Mouse (Mus musculus) heart, embryonic 15.5 days (tissue): ENCODE measurements around the gene Zfp93. TPM values are rescaled to one million over a fixed set of nuclear protein-coding genes. Genes with fewer than 3 reads are reported as not detected.
"Not testable (repeated sequence)": the region's sequence is repeated elsewhere in the genome, so short reads cannot be mapped to it uniquely, and the experiment has no call there.

Experiments
- ATAC-seq: fragments of 200-750 bp; cut with Nextera tagmentation; replicated peaks from 2 replicates; pipeline ENCODE4 v1.8.0; 2017; ENCODE audit warnings: low read depth, moderate TSS enrichment; ENCODE audit not compliant: insufficient number of reproducible peaks, insufficient read depth, low FRiP score
- H3K27ac ChIP-seq: fragments of 300-500 bp; sonication (generic); 2 replicates; pipeline ENCODE4 v1.5.1; 2015; ENCODE audit warnings: mild to moderate bottlenecking, inconsistent platforms
- H3K27me3 ChIP-seq: fragments of 300-500 bp; sonication (generic); 2 replicates; pipeline ENCODE4 v1.6.1; 2015; ENCODE audit warnings: inconsistent platforms
- H3K36me3 ChIP-seq: fragments of 300-500 bp; sonication (generic); 2 replicates; pipeline ENCODE4 v1.6.1; 2015; ENCODE audit warnings: mild to moderate bottlenecking, inconsistent platforms
- H3K4me1 ChIP-seq: fragments of 300-500 bp; sonication (generic); replicated peaks from 2 replicates; pipeline ENCODE4 v1.6.1; 2015; ENCODE audit warnings: inconsistent platforms
- H3K4me2 ChIP-seq: fragments of 300-500 bp; sonication (generic); 2 replicates; pipeline ENCODE4 v1.6.1; 2015; ENCODE audit warnings: inconsistent platforms, mild to moderate bottlenecking, moderate library complexity
- H3K4me3 ChIP-seq: fragments of 300-500 bp; sonication (generic); 2 replicates; pipeline ENCODE4 v1.5.1; 2015; ENCODE audit warnings: mild to moderate bottlenecking, inconsistent platforms
- H3K9ac ChIP-seq: fragments of 300-500 bp; sonication (generic); 2 replicates; pipeline ENCODE4 v1.6.1; 2015; ENCODE audit warnings: mild to moderate bottlenecking, inconsistent platforms
- H3K9me3 ChIP-seq: fragments of 300-500 bp; sonication (generic); replicated peaks from 2 replicates; pipeline ENCODE4 v1.6.1; 2016; ENCODE audit warnings: inconsistent platforms
- WGBS: fragments of 180-500 bp; shearing (Covaris S2); methylation state at CpG from one replicate; pipeline ENCODE4 v1.1.7; 2015; ENCODE audit warnings: mixed read lengths; 5-methylcytosine and 5-hydroxymethylcytosine counted together
- polyA plus RNA-seq: library from polyadenylated mRNA; unstranded; fragments of >200 nt; fragmentation: Nextera tagmentation; extraction: Ambion mirVana; gene quantifications from 2 replicates; pipeline ENCODE4 v1.2.1, GENCODE M21; 2015

Gene Zfp93
- polyA plus RNA-seq, 1 experiment from 2014 or later = 5.4 TPM

DNA sequence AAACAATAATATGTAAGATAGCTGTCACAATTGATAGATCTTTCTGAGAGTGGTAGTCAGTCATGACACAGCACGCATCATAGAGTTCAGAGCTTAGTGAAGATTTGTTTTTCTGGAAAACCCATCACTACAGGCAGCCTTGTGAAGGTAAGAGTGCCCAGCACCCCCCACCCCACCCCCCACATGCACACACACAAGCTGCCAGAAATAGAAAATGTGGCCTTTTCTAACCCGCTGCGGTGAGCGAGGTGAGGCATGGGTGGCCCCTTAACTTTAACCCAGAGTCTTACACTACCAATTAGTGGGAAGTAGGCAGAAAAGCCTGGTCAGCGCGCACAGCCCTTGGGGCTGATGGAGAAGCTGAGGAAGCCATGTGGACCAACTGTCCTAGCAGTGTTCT, 971 bp downstream of the Zfp93 start:
- WGBS = 97% methylated on average over 6 of the region's 6 CpGs
- peaks cover 16% of the 10 kb centered on the region for H3K36me3 ChIP-seq
- no peaks in the 10 kb centered on the region for H3K27me3 ChIP-seq
- H3K9ac ChIP-seq = no peak overlapping the region
- H3K4me2 ChIP-seq = peak overlapping the region; percentile 23; the same call in 1 of the 2 replicates
- ATAC-seq = no peak
- peaks cover 11% of the 10 kb centered on the region for H3K4me1 ChIP-seq
- no peaks in the 10 kb centered on the region for H3K9me3 ChIP-seq
- no peak overlapping the region for H3K27ac ChIP-seq
- H3K4me3 ChIP-seq = no peak overlapping the region

DNA sequence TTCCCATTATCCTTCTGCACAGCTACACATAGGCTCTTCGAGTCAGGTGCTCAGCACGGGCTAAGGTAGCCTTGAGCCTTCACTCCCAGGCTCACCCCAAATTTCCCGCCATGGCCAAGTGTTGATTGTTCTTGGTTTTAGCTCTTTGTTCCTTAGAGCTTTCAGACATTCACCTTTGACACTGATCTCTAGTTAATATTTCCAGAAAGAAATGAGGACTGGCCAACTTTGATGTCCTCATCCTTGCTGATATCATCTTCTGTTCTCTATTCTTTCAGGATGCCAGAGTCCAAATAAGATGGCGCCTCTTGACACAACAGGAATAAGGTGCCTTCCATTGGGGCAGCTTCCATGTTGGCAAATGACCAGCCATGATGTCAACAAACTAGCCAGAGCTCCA, 4.2 kb downstream of the Zfp93 start:
- 93% methylated on average over 4 of the region's 4 CpGs for WGBS

DNA sequence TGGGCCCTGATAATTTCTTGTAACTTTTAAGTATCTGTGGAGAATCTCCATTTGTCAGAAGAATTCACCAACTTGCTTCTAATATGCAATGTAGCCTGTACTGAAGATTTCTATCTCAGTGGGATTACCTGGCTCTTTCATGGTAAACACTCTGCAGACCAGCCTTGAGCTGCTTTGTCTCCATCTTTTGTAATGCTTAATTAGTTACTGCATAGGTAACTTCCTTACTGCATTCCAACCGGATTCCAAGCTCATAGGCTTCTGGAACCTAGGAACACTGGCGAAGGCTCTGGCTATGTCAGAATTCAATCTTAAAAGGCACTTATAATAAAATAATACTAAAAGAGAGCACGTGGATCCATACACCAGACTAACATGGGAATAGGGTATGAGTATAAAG, 8.6 kb downstream of the Zfp93 start:
- not testable (repeated sequence) for H3K27me3 ChIP-seq, H3K4me2 ChIP-seq, H3K4me1 ChIP-seq, H3K4me3 ChIP-seq, H3K9ac ChIP-seq, H3K9me3 ChIP-seq, H3K27ac ChIP-seq, ATAC-seq
- H3K36me3 ChIP-seq = peaks cover 19% of the 10 kb centered on the region
- whole genome bisulfite sequencing = 80% methylated on average over 3 of the region's 3 CpGs

More for the DNA sequence above, 4.2 kb downstream of the Zfp93 start:
- no peak overlapping the region for H3K4me2 ChIP-seq
- peaks cover 19% of the 10 kb centered on the region for H3K36me3 ChIP-seq
- H3K27me3 ChIP-seq = no peaks in the 10 kb centered on the region
- no peak overlapping the region for H3K27ac ChIP-seq
- peaks cover 11% of the 10 kb centered on the region for H3K4me1 ChIP-seq
- H3K9ac ChIP-seq = no peak overlapping the region
- H3K4me3 ChIP-seq = no peak overlapping the region
- H3K9me3 ChIP-seq = no peaks in the 10 kb centered on the region
- ATAC-seq = no peak

DNA sequence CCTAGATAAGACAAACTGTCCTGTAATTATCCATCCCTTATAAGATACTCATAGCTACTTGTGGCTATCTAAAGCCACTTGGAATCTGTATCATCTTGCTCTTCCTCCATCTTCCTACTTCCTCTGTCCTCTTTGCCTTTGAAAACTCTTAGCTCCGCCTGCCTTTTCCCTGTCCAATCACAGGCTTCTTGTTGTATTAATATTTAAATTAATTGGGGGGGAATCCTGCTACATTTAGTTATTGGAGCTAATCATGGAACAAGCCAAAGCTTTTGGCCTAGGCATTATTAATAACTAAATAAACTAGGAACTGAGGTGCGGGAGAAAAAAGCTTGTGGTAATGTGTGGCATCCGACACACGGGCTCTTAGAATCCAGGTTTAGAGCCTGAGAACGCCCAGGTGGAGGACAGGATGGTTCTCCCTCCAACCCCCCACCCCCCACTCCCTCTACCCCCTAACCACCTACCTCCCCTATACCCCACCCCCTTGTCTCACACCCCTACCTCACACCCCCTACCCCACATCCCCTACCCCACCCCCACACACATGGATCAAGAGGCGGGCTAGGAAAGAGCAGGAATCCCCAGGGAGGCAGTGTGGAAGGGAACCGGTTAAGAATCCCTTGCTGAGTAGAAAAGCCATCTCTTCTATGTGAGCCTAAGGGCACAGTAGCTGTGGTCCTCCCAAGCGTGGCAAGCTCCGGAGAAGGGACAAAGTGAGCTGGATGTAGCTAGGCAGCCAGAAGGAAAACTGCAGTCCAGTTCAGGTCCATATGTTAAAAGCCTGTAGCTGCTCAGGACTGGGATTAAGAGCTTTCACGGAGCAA, 10.0 kb downstream of the Zfp93 start:
- Histone ChIP-seq H3K4me1 (no peaks in the 10 kb centered on the region), H3K27me3 (no peaks in the 10 kb centered on the region), H3K36me3 (peaks cover 8% of the 10 kb centered on the region; the same call in 1 of the 2 replicates), H3K27ac (no peak overlapping the region), H3K9me3 (no peaks in the 10 kb centered on the region), H3K9ac (no peak overlapping the region), H3K4me2 (no peak overlapping the region), H3K4me3 (no peak overlapping the region)
- 47% methylated on average over 10 of the region's 10 CpGs for WGBS
- ATAC-seq = no peak

DNA sequence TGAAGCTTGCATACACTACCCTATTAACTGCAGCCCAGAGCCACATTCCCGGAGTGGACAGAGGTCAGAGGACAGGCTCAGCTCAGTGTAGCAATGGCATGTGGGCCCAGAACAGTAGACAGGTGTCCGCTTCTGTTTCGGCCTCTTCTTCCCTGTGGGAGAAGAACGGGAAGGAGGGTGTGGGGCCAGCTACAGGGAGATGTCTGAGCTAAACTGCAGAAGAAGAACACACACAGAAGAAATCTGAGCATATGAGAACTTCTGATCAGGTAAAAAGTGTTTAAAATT, 10.6 kb downstream of the Zfp93 start:
- no peak overlapping the region for H3K27ac ChIP-seq
- no peak for ATAC-seq
- H3K4me2 ChIP-seq = no peak overlapping the region
- no peaks in the 10 kb centered on the region for H3K27me3 ChIP-seq
- H3K36me3 ChIP-seq = peaks cover 4% of the 10 kb centered on the region; the same call in 1 of the 2 replicates
- no peak overlapping the region for H3K9ac ChIP-seq
- no peaks in the 10 kb centered on the region for H3K9me3 ChIP-seq
- no peaks in the 10 kb centered on the region for H3K4me1 ChIP-seq
- WGBS = 65% methylated on average over 4 of the region's 4 CpGs
- no peak overlapping the region for H3K4me3 ChIP-seq

DNA sequence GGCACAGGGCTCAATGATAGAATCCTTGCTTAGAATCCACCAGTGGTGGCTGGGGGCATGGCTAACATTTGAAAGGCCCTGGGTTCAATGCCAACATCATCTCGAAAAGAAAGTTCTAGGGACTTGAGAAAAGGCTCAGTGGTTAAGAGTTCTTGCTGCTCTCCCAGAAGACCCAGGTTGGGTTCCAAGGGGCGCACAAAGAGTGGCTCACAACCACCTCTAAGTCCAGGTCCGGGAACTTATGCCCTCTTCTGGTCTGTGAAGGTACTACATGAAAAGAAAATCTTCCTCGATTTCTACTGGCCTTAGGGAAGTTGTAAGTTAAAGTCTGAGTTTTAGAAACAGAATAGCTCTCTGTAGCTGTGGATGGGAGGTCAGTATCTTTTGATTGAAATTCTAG, 15.9 kb downstream of the Zfp93 start:
- H3K4me3 ChIP-seq = no peak overlapping the region
- no peaks in the 10 kb centered on the region for H3K9me3 ChIP-seq
- H3K9ac ChIP-seq = no peak overlapping the region
- H3K27ac ChIP-seq = no peak overlapping the region
- WGBS = 49% methylated on average over 4 of the region's 4 CpGs
- H3K27me3 ChIP-seq = no peaks in the 10 kb centered on the region
- peaks cover 13% of the 10 kb centered on the region for H3K36me3 ChIP-seq
- ATAC-seq = no peak
- no peaks in the 10 kb centered on the region for H3K4me1 ChIP-seq
- no peak overlapping the region for H3K4me2 ChIP-seq

DNA sequence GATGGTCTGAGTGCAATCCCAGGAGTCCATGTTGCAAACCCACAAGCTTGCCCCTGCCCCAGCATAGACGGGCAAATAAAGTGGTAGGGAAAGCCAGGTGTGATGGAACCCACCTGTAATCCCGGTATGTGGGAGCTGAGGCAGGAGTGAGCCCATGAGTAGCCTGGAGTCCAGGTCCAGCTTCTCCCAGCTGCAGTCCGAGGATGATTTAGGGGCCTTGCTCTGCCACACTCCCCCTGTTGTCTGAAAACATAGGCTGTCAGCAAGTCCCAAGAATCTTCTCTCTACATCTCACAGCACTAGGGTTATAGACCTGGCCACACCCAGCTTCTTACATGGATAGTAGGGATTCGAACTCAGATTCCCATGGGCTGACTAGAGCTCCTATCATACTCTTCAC, 16.7 kb downstream of the Zfp93 start:
- peaks cover 21% of the 10 kb centered on the region for H3K36me3 ChIP-seq
- no peaks in the 10 kb centered on the region for H3K27me3 ChIP-seq
- H3K4me2 ChIP-seq = no peak overlapping the region
- H3K4me1 ChIP-seq = no peaks in the 10 kb centered on the region
- no peaks in the 10 kb centered on the region for H3K9me3 ChIP-seq
- no peak overlapping the region for H3K27ac ChIP-seq
- H3K4me3 ChIP-seq = no peak overlapping the region
- no peak for ATAC-seq
- 75% methylated on average over 4 of the region's 4 CpGs for WGBS
- H3K9ac ChIP-seq = no peak overlapping the region

DNA sequence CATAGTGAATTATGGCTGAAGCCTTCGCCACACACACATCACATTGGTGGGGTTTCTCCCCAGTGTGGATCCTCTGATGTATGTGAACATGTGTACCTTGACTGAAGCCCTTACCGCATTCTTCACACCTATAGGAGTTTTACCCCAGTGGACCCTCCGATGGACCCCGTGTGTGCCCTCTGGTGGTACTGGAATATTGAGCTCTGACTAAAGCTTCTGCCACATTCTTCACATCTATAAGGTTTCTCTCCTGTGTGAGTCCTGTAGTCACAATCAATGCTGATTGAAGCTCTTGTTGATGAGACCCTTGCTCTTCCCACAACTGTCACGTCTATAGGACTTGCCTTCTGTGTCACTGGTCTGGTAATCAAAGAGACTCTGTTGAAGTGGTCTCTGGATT, 17.4 kb downstream of the Zfp93 start:
- H3K4me1 ChIP-seq = no peaks in the 10 kb centered on the region
- H3K36me3 ChIP-seq = peaks cover 29% of the 10 kb centered on the region
- H3K9me3 ChIP-seq = no peaks in the 10 kb centered on the region
- H3K27me3 ChIP-seq = no peaks in the 10 kb centered on the region
- H3K4me3 ChIP-seq = no peak overlapping the region
- no peak overlapping the region for H3K27ac ChIP-seq
- no peak overlapping the region for H3K9ac ChIP-seq
- no peak for ATAC-seq
- H3K4me2 ChIP-seq = no peak overlapping the region
- 84% methylated on average over 5 of the region's 5 CpGs for WGBS

DNA sequence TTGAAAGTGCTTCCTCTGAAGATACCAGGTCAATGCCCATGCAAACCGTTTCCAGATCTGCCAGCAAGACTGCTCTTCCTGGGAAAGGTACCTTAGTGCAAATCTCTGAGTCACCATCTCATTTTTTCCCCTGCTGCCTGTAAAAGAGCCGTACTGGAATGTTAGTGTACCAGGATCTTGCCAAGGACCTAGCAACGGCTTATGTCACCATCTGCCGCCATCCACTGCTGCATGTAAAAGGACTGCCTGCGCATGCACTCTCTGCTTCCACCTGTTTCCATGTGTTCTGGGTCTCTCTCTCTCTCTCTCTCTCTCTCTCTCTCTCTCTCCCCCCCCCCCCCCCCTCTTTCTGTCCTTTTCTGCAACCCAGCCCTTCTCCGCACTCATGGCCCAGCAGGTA, 18.3 kb downstream of the Zfp93 start:
- Histone ChIP-seq H3K4me3 (no peak overlapping the region), H3K4me2 (no peak overlapping the region), H3K27ac (no peak overlapping the region), H3K9me3 (no peaks in the 10 kb centered on the region), H3K27me3 (no peaks in the 10 kb centered on the region), H3K9ac (no peak overlapping the region), H3K4me1 (no peaks in the 10 kb centered on the region), H3K36me3 (peaks cover 37% of the 10 kb centered on the region)
- no peak for ATAC-seq
- 86% methylated on average over 6 of the region's 6 CpGs for WGBS

DNA sequence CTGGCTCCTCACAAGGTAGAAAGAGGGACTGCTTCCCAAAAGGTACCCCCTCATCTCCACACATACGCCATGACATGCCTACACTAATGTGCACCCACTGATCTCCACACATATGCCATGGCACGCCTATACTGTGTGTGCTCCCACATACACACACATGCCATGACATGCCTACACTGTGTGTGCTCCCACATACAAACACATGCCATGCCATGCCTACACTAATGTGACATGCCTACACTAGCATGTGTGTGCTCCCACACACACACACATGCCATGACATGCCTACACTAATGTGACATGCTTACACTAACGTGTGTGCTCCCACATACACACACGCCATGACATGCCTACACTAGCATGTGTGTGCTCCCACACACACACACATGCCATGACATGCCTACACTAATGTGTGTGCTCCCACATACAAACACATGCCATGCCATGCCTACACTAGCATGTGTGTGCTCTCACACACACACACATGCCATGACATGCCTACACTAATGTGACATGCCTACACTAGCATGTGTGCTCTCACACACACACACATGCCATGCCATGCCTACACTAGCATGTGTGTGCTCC, 20.0 kb downstream of the Zfp93 start:
- WGBS = 92% methylated on average over 4 of the region's 4 CpGs
- Histone ChIP-seq H3K4me1 (no peaks in the 10 kb centered on the region), H3K4me2 (no peak overlapping the region), H3K9ac (no peak overlapping the region), H3K4me3 (no peak overlapping the region), H3K27ac (no peak overlapping the region), H3K27me3 (no peaks in the 10 kb centered on the region), H3K36me3 (peaks cover 52% of the 10 kb centered on the region), H3K9me3 (no peaks in the 10 kb centered on the region)
- ATAC-seq = no peak

DNA sequence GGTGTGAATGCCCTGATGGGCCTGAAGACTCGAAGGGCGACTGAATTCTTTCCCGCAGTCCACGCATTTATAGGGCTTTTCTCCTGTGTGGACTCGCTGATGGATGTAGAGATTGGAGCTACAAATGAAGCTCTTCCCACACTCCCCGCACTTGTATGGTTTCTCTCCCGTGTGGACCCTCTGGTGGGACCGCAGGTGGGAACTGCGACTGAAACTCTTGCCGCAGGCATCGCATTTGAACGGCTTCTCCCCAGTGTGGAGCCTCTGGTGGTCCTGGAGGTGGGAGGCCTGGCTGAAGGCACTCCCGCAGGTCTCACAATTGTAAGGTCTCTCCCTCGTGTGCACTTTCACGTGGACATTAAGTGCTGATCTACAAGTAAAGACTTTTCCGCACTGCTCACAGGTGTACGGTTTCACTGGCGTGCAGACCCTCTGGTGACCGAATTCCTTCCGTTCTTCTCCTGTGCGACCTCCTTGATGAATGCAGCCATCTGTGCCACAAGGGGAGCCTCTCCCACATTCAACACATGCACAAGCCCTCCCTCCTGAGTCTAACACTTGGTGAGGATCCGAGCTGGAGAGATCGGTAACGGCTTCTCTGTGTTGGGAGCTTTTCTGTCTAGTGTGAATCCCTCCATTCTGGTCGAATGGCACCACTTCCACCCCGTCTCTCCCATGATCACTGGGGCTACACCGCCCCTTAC, 21.3 kb downstream of the Zfp93 start:
- Histone ChIP-seq H3K4me3 (no peak overlapping the region), H3K9me3 (no peaks in the 10 kb centered on the region)

More for the DNA sequence above, 21.3 kb downstream of the Zfp93 start:
- Histone ChIP-seq H3K27ac (no peak overlapping the region), H3K4me2 (no peak overlapping the region), H3K4me1 (no peaks in the 10 kb centered on the region), H3K27me3 (no peaks in the 10 kb centered on the region), H3K9ac (no peak overlapping the region), H3K36me3 (peaks cover 66% of the 10 kb centered on the region)
- WGBS = 86% methylated on average over 27 of the region's 27 CpGs
- no peak for ATAC-seq
